In genomic region chr3:136670110-136670359, GRCm38 (mm10) we compare ENCODE assay signal across 8 mouse cellular contexts. TPM values are rescaled to one million over a fixed set of nuclear protein-coding genes. Genes with fewer than 3 reads are reported as not detected.
DNase-seq lines count a peak whose midpoint lies in the region; ATAC-seq and TF ChIP-seq lines count a peak whose summit lies in the region.

Gene Ppp3ca, plus strand, starts transcription at chr3:136670124.

- under 1% methylated on average over 37 of the region's 43 CpGs for WGBS in forebrain, embryonic 16.5 days
- 0% methylated on average over 22 of the region's 43 CpGs for WGBS in hindbrain, embryonic 14.5 days
- WGBS in liver, postnatal 0 days (ENCODE audit: insufficient replicate concordance), result 2% methylated on average over 17 of the region's 43 CpGs

- POLR2A ChIA-PET in Patski (lab: Charles Lee), result interaction anchor here (0.7 to 1.3 kb wide), 4 partner anchors 36 to 597 kb away, joined by 3 read pairs; no protein-coding TSS in a partner anchor

- no peaks in the 10 kb centered on the region for H3K9me3 ChIP-seq in forebrain, embryonic 16.5 days (ENCODE audit: control insufficient read depth, low read length)
- no peaks in the 10 kb centered on the region for H3K9me3 ChIP-seq in hindbrain, embryonic 14.5 days (ENCODE audit: control insufficient read depth, low read length)
- no peaks in the 10 kb centered on the region for H3K9me3 ChIP-seq in liver, postnatal 0 days (ENCODE audit: low read length)

- H3K4me1 ChIP-seq in forebrain, embryonic 16.5 days (replicated peaks; ENCODE audit: control insufficient read depth, insufficient read depth, low read length), result peaks cover 21% of the 10 kb centered on the region
- peaks cover 29% of the 10 kb centered on the region for H3K4me1 ChIP-seq in hindbrain, embryonic 14.5 days (replicated peaks; ENCODE audit: control insufficient read depth, insufficient read depth, low read length)
- 0 out of 2 replicates have a peak, but pooled peaks cover 10% of the 10 kb centered on the region for H3K4me1 ChIP-seq in liver, postnatal 0 days (ENCODE audit: insufficient read depth)

- TF ChIP-seq EP300 in liver, postnatal 0 days (IDR thresholded peaks at IDR 0.05; ENCODE audit: low read depth), result no peak

- no peak for ATAC-seq in Patski
- ATAC-seq in forebrain, embryonic 16.5 days, result peak; percentile 52
- ATAC-seq in hindbrain, embryonic 14.5 days (ENCODE audit: low FRiP score), result no peak; the same call in 1 of the 2 replicates
- no peak; the same call in 1 of the 2 replicates for ATAC-seq in liver, postnatal 0 days

- DNase-seq in adrenal gland, adult 18-20 months (ENCODE audit: low spot score in 2 of 2), result no peak
- DNase-seq in adrenal gland, adult (ENCODE audit: inconsistent age in 2 of 2, low spot score in 1 of 2), result no peak
- DNase-seq in Patski (ENCODE audit: low read depth, low spot score), result no peak
- DNase-seq in hindbrain, embryonic 14.5 days (ENCODE audit: low spot score), result no peak
- DNase-seq in liver, postnatal 0 days, result no peak
- no peak for DNase-seq in right cerebral cortex, postnatal 25 days
- DNase-seq in cerebellum, adult 11 months, result no peak

- no peak for TF ChIP-seq CTCF in Patski (IDR thresholded peaks at IDR 0.05)
- TF ChIP-seq CTCF in liver, postnatal 0 days (IDR thresholded peaks at IDR 0.05; ENCODE audit: low read depth), result no peak

- in situ Hi-C loops in Patski (cut with MboI; ENCODE audit: low pct_unique_long_range_greater_than_20kb), result loop anchor here (5.0 to 25.0 kb wide), 8 partner anchors 205 to 1082 kb away; no protein-coding TSS in a partner anchor

- peak within 1 kb of the TSS; percentile 96 for H3K4me3 ChIP-seq in forebrain, embryonic 16.5 days (replicated peaks; ENCODE audit: low read length)
- H3K4me3 ChIP-seq in hindbrain, embryonic 14.5 days (replicated peaks; ENCODE audit: low read length), result peak within 1 kb of the TSS; percentile 73
- H3K4me3 ChIP-seq in liver, postnatal 0 days (ENCODE audit: low read depth, low read length), result peak within 1 kb of the TSS; percentile 93

- H3K27ac ChIP-seq in forebrain, embryonic 16.5 days (ENCODE audit: low read length), result peak within 1 kb of the TSS; percentile 95
- H3K27ac ChIP-seq in hindbrain, embryonic 14.5 days, result peak within 1 kb of the TSS; percentile 98
- peak within 1 kb of the TSS; percentile 97 for H3K27ac ChIP-seq in liver, postnatal 0 days (ENCODE audit: low read depth)

- no peaks in the 10 kb centered on the region for H3K27me3 ChIP-seq in Patski
- no peaks in the 10 kb centered on the region for H3K27me3 ChIP-seq in forebrain, embryonic 16.5 days (replicated peaks; ENCODE audit: control insufficient read depth, insufficient read depth, low read length)
- H3K27me3 ChIP-seq in hindbrain, embryonic 14.5 days (ENCODE audit: control insufficient read depth, insufficient read depth, low read length), result no peaks in the 10 kb centered on the region
- H3K27me3 ChIP-seq in liver, postnatal 0 days (ENCODE audit: insufficient read depth, low read length), result no peaks in the 10 kb centered on the region

- H3K9ac ChIP-seq in forebrain, embryonic 16.5 days (replicated peaks; ENCODE audit: low read depth, low read length), result peak within 1 kb of the TSS; percentile 88
- H3K9ac ChIP-seq in hindbrain, embryonic 14.5 days, result peak within 1 kb of the TSS; percentile 76
- H3K9ac ChIP-seq in liver, postnatal 0 days (replicated peaks), result peak within 1 kb of the TSS; percentile 92

- peak within 1 kb of the TSS; percentile 74 for H3K4me2 ChIP-seq in forebrain, embryonic 16.5 days (ENCODE audit: low read length)
- H3K4me2 ChIP-seq in hindbrain, embryonic 14.5 days (replicated peaks), result peak within 1 kb of the TSS; percentile 69
- H3K4me2 ChIP-seq in liver, postnatal 0 days (ENCODE audit: low read depth, low read length), result peak within 1 kb of the TSS; percentile 88

- H3K36me3 ChIP-seq in forebrain, embryonic 16.5 days (ENCODE audit: control insufficient read depth, insufficient read depth), result no peaks in the 10 kb centered on the region
- no peaks in the 10 kb centered on the region for H3K36me3 ChIP-seq in hindbrain, embryonic 14.5 days (replicated peaks; ENCODE audit: control insufficient read depth, insufficient read depth)
- H3K36me3 ChIP-seq in liver, postnatal 0 days (replicated peaks; ENCODE audit: insufficient read depth, low read length), result no peaks in the 10 kb centered on the region

- CTCF ChIA-PET in Patski (lab: Charles Lee), result interaction anchor here (0.7 to 2.3 kb wide), 4 partner anchors 9 to 748 kb away, joined by 3 to 9 read pairs (median 3); no protein-coding TSS in a partner anchor

RNA-seq across cellular contexts. Expression of gene Ppp3ca, which starts in this region (rescaled TPM):
- total RNA-seq in adrenal gland, adult 18-20 months (2021), result 10 to 100 TPM; 30.4 to 49.0 TPM
- 92.2 TPM for polyA plus RNA-seq in Patski (2021)
- polyA plus RNA-seq in forebrain, embryonic 16.5 days (2015; fragmentation: Nextera tagmentation; extraction: Ambion mirVana), result 144 and 148 TPM in 2 replicates
- polyA plus RNA-seq in hindbrain, embryonic 14.5 days (2014; fragmentation: Nextera tagmentation; extraction: Ambion mirVana), result 181 and 205 TPM in 2 replicates
- 21.6 and 23.7 TPM in 2 replicates for polyA plus RNA-seq in liver, postnatal 0 days (2015; fragmentation: Nextera tagmentation; extraction: Ambion mirVana)
